17 mouse cellular contexts compared by ENCODE assay signal in the genomic region with DNA sequence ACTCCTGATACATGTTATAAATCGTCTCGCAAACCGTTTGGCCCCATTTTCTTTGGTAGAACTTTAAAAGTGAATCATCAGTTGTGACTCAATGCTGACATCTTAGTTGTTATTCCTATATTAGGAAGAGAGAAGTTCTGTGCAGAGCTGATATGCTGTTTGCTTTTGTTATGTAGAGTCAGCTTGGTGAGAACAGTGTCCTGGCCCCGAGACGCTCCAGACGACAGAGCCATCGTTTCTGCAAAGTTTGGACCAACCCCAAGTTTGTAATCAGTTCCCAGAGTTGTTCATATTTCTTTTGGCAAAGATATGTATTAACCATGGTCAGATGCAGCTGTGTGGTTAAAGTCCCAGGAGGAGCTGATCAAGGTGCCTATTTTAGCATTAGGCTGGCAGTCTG. TPM values are rescaled to one million over a fixed set of nuclear protein-coding genes. Genes with fewer than 3 reads are reported as not detected.
A peak's percentile ranks its signal among the peaks of the same experiment; 100 is the strongest.
DNase-seq lines count a peak whose midpoint lies in the region; ATAC-seq and TF ChIP-seq lines count a peak whose summit lies in the region.
"Had no signal": no experiment of that assay in that cellular context is flagged by ENCODE, and none has a peak within 500 bp of the region (broad histone marks: within the 10 kb centered on the region; RNA-seq: fewer than 3 reads in every experiment).

No protein-coding gene starts in this region.

- H3K27ac ChIP-seq in intestine, postnatal 0 days (ENCODE audit: low read depth, low read length) = no peak overlapping the region
- H3K27ac ChIP-seq: heart, embryonic 15.5 days; hindbrain, embryonic 15.5 days; midbrain, embryonic 13.5 days; stomach, postnatal 0 days had no signal

- H3K4me3 ChIP-seq in C2C12 (ENCODE audit: insufficient read depth, poor library complexity, severe bottlenecking) = no peak overlapping the region
- no peak overlapping the region for H3K4me3 ChIP-seq in intestine, postnatal 0 days (ENCODE audit: low read depth, low read length)
- H3K4me3 ChIP-seq: heart, embryonic 15.5 days; hindbrain, embryonic 15.5 days; midbrain, embryonic 13.5 days had no signal

- H3K36me3 ChIP-seq in C2C12 (ENCODE audit: control insufficient read depth, insufficient read depth) = no peaks in the 10 kb centered on the region
- H3K36me3 ChIP-seq in intestine, postnatal 0 days (ENCODE audit: control insufficient read depth, insufficient read depth) = no peaks in the 10 kb centered on the region
- H3K36me3 ChIP-seq: heart, embryonic 15.5 days; hindbrain, embryonic 15.5 days; midbrain, embryonic 13.5 days had no signal

- 62% methylated on average over 7 of the region's 7 CpGs for WGBS in intestine, postnatal 0 days

- DNase-seq in frontal cortex, postnatal 14 days (ENCODE audit: low spot score in 2 of 2) = no peak
- DNase-seq in kidney, postnatal 10 days = peak; percentile 18
- no peak for DNase-seq in kidney, postnatal 4 days
- DNase-seq in fibroblast of lung, adult 2 months (ENCODE audit: low read depth) = peak; percentile 78
- DNase-seq: cerebellum, adult 9-11 months; gastrocnemius, postnatal 36 days; kidney, adult 11 months; kidney, postnatal 36 days; liver, postnatal 0 days; thymus, postnatal 36 days had no signal

- no peak overlapping the region for H3ac ChIP-seq in C2C12 (ENCODE audit: control insufficient read depth, insufficient read length, low read depth)

- no peaks in the 10 kb centered on the region for H3K79me2 ChIP-seq in C2C12 (ENCODE audit: control insufficient read depth, insufficient read depth)

- H3K9ac ChIP-seq in intestine, postnatal 0 days (ENCODE audit: low read depth, low read length) = no peak overlapping the region
- H3K9ac ChIP-seq: heart, embryonic 15.5 days; hindbrain, embryonic 15.5 days; liver, postnatal 0 days; midbrain, embryonic 13.5 days had no signal

- TF ChIP-seq CTCF in C2C12 (IDR thresholded peaks at IDR 0.05; ENCODE audit: control insufficient read depth, insufficient read depth, insufficient read length) = no peak
- TF ChIP-seq CTCF in intestine, postnatal 0 days (IDR thresholded peaks at IDR 0.05; ENCODE audit: low read depth) = no peak

- no peaks in the 10 kb centered on the region for H3K27me3 ChIP-seq in C2C12 (ENCODE audit: control insufficient read depth, insufficient read depth, insufficient read length)
- H3K27me3 ChIP-seq in intestine, postnatal 0 days (replicated peaks; ENCODE audit: control insufficient read depth, insufficient read depth, low read length) = no peaks in the 10 kb centered on the region
- H3K27me3 ChIP-seq: heart, embryonic 15.5 days; hindbrain, embryonic 15.5 days; midbrain, embryonic 13.5 days had no signal

- H3K4me2 ChIP-seq in intestine, postnatal 0 days (replicated peaks; ENCODE audit: low read depth) = no peak overlapping the region
- H3K4me2 ChIP-seq: heart, embryonic 15.5 days; hindbrain, embryonic 15.5 days; midbrain, embryonic 13.5 days had no signal

- no peaks in the 10 kb centered on the region for H3K9me3 ChIP-seq in intestine, postnatal 0 days (ENCODE audit: control insufficient read depth)
- H3K9me3 ChIP-seq: heart, embryonic 15.5 days; hindbrain, embryonic 15.5 days; midbrain, embryonic 13.5 days had no signal

- 0 out of 2 replicates have a peak, but pooled peaks have one; percentile 29 for ATAC-seq in frontal cortex, adult (ENCODE audit: low TSS enrichment)
- no peak for ATAC-seq in intestine, postnatal 0 days
- ATAC-seq: liver, postnatal 0 days; midbrain, embryonic 13.5 days had no signal

- H3K79me3 ChIP-seq in C2C12 (ENCODE audit: low read depth) = no peaks in the 10 kb centered on the region

- H3K4me1 ChIP-seq in intestine, postnatal 0 days (replicated peaks; ENCODE audit: control insufficient read depth, insufficient read depth, low read length) = no peaks in the 10 kb centered on the region

TF ChIP-seq in C2C12, 6 proteins besides CTCF, POLR2A, EP300 and RAD21:
- no peak for TF ChIP-seq MAX (IDR thresholded peaks at IDR 0.05)
- no peak for TF ChIP-seq CEBPB (IDR thresholded peaks at IDR 0.05; ENCODE audit: low read depth)
- TF ChIP-seq FOSL1 (IDR thresholded peaks at IDR 0.05; ENCODE audit: insufficient read depth, low read length, poor library complexity, severe bottlenecking) = peak; percentile 21
- TF ChIP-seq MYOG (IDR thresholded peaks at IDR 0.05; ENCODE audit: control insufficient read depth, extremely low read depth, insufficient read length) = no peak

RNA-seq across cellular contexts. Expression of gene Zfp281, which starts 31.9 kb away (rescaled TPM):
- polyA plus RNA-seq in C2C12 (2012; fragmentation: generic; extraction: Trizol) = 4.4 TPM
- 6.8 and 7.2 TPM in 2 replicates for polyA plus RNA-seq in intestine, postnatal 0 days (2015; fragmentation: Nextera tagmentation; extraction: Ambion mirVana)

Comparison
In these comparisons a context has a peak if more than half of its experiments do, and no peak if none do; other contexts are left out.
1. DNase-seq: peak in kidney, postnatal 10 days (single experiment) and fibroblast of lung, adult 2 months (single experiment); none in frontal cortex, postnatal 14 days (0 of 2) and kidney, postnatal 4 days (0 of 2).